Mouse (Mus musculus): ENCODE measurements around the gene Fbxo31. TPM values are rescaled to one million over a fixed set of nuclear protein-coding genes. Genes with fewer than 3 reads are reported as not detected.

Gene Fbxo31
- polyA plus RNA-seq, 1 experiment, result 24.9 TPM

- Histone ChIP-seq H3K36me3 (ENCODE audit: control insufficient read depth, insufficient read depth, low read length) (no peaks in the 10 kb centered on the region), H3K27ac (ENCODE audit: insufficient read depth, low read depth, low read length) (no peak overlapping the region), H3K27me3 (ENCODE audit: control insufficient read depth, insufficient read depth, low read length) (no peaks in the 10 kb centered on the region), H3K4me3 (ENCODE audit: low read depth, low read length) (no peak overlapping the region), H3K4me1 (ENCODE audit: control insufficient read depth, insufficient read depth, insufficient read length, low read length) (no peaks in the 10 kb centered on the region)
- no peak for TF ChIP-seq POLR2A (IDR thresholded peaks at IDR 0.05; ENCODE audit: low read depth, low read length)
- peak; percentile 89; the same call in 1 of the 2 replicates for TF ChIP-seq CTCF (IDR thresholded peaks at IDR 0.05; ENCODE audit: extremely low read depth, insufficient read length, insufficient replicate concordance, low read depth, low read length)
- 3% methylated on average over 12 of the region's 12 CpGs for WGBS
Measured at GRCm38 (mm10) chr8:121513429-121513828, 65.2 kb downstream of the Fbxo31 start.

GRCm38 (mm10) chr8:121511751-121512150, 66.9 kb downstream of the Fbxo31 start:
- no peaks in the 10 kb centered on the region for H3K36me3 ChIP-seq (ENCODE audit: control insufficient read depth, insufficient read depth, low read length)
- H3K4me3 ChIP-seq (ENCODE audit: low read depth, low read length), result no peak overlapping the region
- 56% methylated on average over 9 of the region's 9 CpGs for WGBS
- no peaks in the 10 kb centered on the region for H3K27me3 ChIP-seq (ENCODE audit: control insufficient read depth, insufficient read depth, low read length)
- H3K27ac ChIP-seq (ENCODE audit: insufficient read depth, low read depth, low read length), result no peak overlapping the region
- no peaks in the 10 kb centered on the region for H3K4me1 ChIP-seq (ENCODE audit: control insufficient read depth, insufficient read depth, insufficient read length, low read length)
- TF ChIP-seq POLR2A (IDR thresholded peaks at IDR 0.05; ENCODE audit: low read depth, low read length), result no peak
- no peak for TF ChIP-seq CTCF (IDR thresholded peaks at IDR 0.05; ENCODE audit: extremely low read depth, insufficient read length, insufficient replicate concordance, low read depth, low read length)

Other genes with a start within 250 kb of the Fbxo31 start
- not detected in 2 replicates for gene 1700018B08Rik, start 34.5 kb downstream of the Fbxo31 start, polyA plus RNA-seq (2012; rRNA removed)
- gene Map1lc3b, start 11.6 kb upstream of the Fbxo31 start, polyA plus RNA-seq (2012; rRNA removed), result 50.7 and 82.2 TPM in 2 replicates
- gene Zcchc14, start 74.1 kb upstream of the Fbxo31 start, polyA plus RNA-seq (2012; rRNA removed), result 15.3 and 31.3 TPM in 2 replicates
- gene Jph3, start 150.8 kb upstream of the Fbxo31 start, polyA plus RNA-seq (2012; rRNA removed), result 0.39 and 0.57 TPM in 2 replicates

Data from small intestine, adult 2 months (tissue).